Mouse (Mus musculus) embryonic facial prominence, embryonic 11.5 days (tissue): ENCODE results near the gene Cabcoco1. TPM values are rescaled to one million over a fixed set of nuclear protein-coding genes. Genes with fewer than 3 reads are reported as not detected.

Experiments
- ATAC-seq: fragments of 200-750 bp; cut with Nextera tagmentation; replicated peaks from 2 replicates; pipeline ENCODE4 v1.8.0; 2017; ENCODE audit warnings: low read depth; ENCODE audit not compliant: insufficient number of reproducible peaks, low FRiP score, low TSS enrichment
- DNase-seq: peaks from one replicate; pipeline ENCODE4 v3.0.0-alpha.2; 2015; ENCODE audit warnings: low spot score
- H3K27ac ChIP-seq: fragments of 300-500 bp; sonication (generic); replicated peaks from 2 replicates; pipeline ENCODE4 v1.5.1; 2014; ENCODE audit warnings: mild to moderate bottlenecking, low read depth, low read length, control low read depth
- H3K27me3 ChIP-seq: fragments of 300-500 bp; sonication (generic); 2 replicates; pipeline ENCODE4 v1.6.1; 2014; ENCODE audit warnings: mild to moderate bottlenecking, low read length, moderate library complexity, mixed read lengths; ENCODE audit not compliant: control insufficient read depth, insufficient read depth
- H3K36me3 ChIP-seq: fragments of 300-500 bp; sonication (generic); replicated peaks from 2 replicates; pipeline ENCODE4 v1.6.1; 2014; ENCODE audit warnings: low read depth, mild to moderate bottlenecking, low read length, moderate library complexity, mixed read lengths; ENCODE audit not compliant: control insufficient read depth, insufficient read depth
- H3K4me1 ChIP-seq: fragments of 300-500 bp; sonication (generic); 2 replicates; pipeline ENCODE4 v1.6.1; 2014; ENCODE audit warnings: low read length, mixed read lengths; ENCODE audit not compliant: control insufficient read depth, insufficient read depth
- H3K4me2 ChIP-seq: fragments of 300-500 bp; sonication (generic); 2 replicates; pipeline ENCODE4 v1.6.1; 2014; ENCODE audit warnings: low read depth, mild to moderate bottlenecking, control low read depth, low read length, moderate library complexity
- H3K4me3 ChIP-seq: fragments of 300-500 bp; sonication (generic); 2 replicates; pipeline ENCODE4 v1.5.1; 2014; ENCODE audit warnings: low read depth, low read length, control low read depth
- H3K9ac ChIP-seq: fragments of 300-500 bp; sonication (generic); replicated peaks from 2 replicates; pipeline ENCODE4 v1.6.1; 2014; ENCODE audit warnings: mild to moderate bottlenecking, control low read depth, low read length
- H3K9me3 ChIP-seq: fragments of 300-500 bp; sonication (generic); replicated peaks from 2 replicates; pipeline ENCODE4 v1.6.1; 2016; ENCODE audit warnings: mild to moderate bottlenecking, low read length, inconsistent platforms, mixed read lengths; ENCODE audit not compliant: control insufficient read depth
- WGBS: fragments of 180-500 bp; shearing (Covaris S2); extraction: QIAGEN DNeasy Blood & Tissue Kit; methylation state at CpG from one replicate; pipeline ENCODE4 v1.1.7; 2014; 5-methylcytosine and 5-hydroxymethylcytosine counted together
- polyA plus RNA-seq: library from polyadenylated mRNA; unstranded; fragments of >200 nt; fragmentation: Nextera tagmentation; extraction: Ambion mirVana; gene quantifications from 2 replicates; pipeline ENCODE4 v1.2.1, GENCODE M21; 2014

Cabcoco1 gene
- 0.32 and 0.42 TPM in 2 replicates for polyA plus RNA-seq

DNA sequence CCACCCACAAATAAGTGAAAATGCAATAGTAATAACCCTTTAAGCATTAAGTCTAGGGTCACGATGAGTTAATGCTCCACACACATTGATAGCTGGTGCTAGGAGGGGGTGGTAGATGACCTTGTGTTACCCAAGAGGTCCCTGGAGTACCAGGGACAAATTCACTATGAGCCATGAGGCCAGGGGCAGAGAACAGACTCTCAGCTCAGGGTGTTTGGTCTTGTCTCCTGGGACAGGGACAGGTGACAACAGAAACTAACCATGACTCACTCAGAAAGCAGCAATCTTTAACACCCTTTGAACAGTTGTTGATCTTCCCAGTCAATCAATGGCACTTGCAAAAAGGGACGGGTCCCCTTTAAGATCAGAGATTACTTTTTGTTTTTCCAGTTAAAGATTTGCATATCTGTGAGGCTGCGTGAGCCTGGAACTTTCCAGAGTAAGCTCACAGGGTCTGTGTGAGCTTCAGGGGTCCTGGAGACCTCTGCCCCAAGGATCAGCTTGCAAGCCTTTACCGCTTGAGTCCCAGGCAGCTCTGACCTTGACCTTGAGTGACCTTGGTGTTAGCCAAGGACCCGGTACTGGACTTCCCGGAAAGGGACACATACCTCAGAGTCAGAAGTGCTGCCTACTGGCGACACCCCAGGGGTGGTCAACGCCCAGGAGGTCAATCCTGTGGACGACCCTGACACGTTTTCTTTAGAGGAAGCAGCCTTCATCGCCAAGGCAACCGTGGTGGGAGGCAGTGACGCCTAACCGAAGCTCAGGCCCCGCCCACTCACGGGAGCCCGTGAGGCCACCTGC lies at the start of gene Cabcoco1:
Gene Cabcoco1 (minus strand): TSS at position 758 of the 804 bp plus-strand sequence.
- peaks cover 3% of the 10 kb centered on the region; the same call in 1 of the 2 replicates for H3K4me1 ChIP-seq
- WGBS, result 9% methylated on average over 17 of the region's 17 CpGs
- H3K27me3 ChIP-seq, result no peaks in the 10 kb centered on the region
- peak; percentile 58; the same call in 1 of the 2 replicates for ATAC-seq
- peak within 1 kb of the TSS; percentile 55 for H3K4me2 ChIP-seq
- no peaks in the 10 kb centered on the region for H3K9me3 ChIP-seq
- H3K4me3 ChIP-seq, result peak within 1 kb of the TSS; percentile 28
- no peak within 1 kb of the TSS for H3K9ac ChIP-seq
- H3K36me3 ChIP-seq, result no peaks in the 10 kb centered on the region
- H3K27ac ChIP-seq, result no peak within 1 kb of the TSS
- peak; percentile 75 for DNase-seq

DNA sequence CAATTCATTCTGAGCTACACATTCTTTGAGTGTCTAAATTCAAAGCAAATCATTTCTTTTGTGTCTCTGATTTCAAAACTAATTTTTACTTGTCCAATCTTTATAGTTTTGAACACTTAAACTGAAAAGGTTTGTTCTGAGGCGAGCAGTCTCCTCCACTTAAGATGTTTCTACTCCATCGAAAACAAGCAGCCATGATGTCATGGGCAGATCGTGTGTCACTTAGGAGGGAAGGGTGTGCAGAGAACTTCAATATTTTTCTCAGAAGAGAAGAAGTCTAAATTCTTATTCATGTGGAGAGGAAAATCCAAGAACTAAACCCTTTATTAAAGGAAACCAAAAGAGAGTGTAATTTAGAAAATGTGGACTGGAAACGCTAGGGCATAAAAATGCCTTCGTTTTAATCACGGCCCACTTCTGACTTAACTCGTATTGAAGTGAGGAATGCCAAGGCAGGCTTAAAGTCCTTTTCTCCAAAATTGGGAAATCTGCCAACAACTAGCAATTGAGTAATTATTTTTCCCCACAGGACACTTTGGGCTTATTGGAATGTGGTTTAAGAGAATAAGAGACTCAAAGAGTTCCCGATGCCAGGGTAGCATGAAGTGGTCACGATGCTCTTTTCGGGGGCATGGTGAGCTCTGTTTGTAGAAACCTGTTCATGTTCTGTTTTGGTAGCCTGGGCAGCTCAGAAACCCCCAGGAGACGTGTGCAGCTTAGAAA lies 48.0 kb upstream of the Cabcoco1 start:
- DNase-seq (peak; percentile 30), ATAC-seq (no peak)
- 72% methylated on average over 11 of the region's 11 CpGs for WGBS
- no peaks in the 10 kb centered on the region for H3K4me1 ChIP-seq
- H3K4me2 ChIP-seq, result no peak overlapping the region
- no peaks in the 10 kb centered on the region for H3K9me3 ChIP-seq
- H3K4me3 ChIP-seq, result no peak overlapping the region
- H3K9ac ChIP-seq, result no peak overlapping the region
- H3K36me3 ChIP-seq, result no peaks in the 10 kb centered on the region
- H3K27ac ChIP-seq, result no peak overlapping the region
- no peaks in the 10 kb centered on the region for H3K27me3 ChIP-seq

DNA sequence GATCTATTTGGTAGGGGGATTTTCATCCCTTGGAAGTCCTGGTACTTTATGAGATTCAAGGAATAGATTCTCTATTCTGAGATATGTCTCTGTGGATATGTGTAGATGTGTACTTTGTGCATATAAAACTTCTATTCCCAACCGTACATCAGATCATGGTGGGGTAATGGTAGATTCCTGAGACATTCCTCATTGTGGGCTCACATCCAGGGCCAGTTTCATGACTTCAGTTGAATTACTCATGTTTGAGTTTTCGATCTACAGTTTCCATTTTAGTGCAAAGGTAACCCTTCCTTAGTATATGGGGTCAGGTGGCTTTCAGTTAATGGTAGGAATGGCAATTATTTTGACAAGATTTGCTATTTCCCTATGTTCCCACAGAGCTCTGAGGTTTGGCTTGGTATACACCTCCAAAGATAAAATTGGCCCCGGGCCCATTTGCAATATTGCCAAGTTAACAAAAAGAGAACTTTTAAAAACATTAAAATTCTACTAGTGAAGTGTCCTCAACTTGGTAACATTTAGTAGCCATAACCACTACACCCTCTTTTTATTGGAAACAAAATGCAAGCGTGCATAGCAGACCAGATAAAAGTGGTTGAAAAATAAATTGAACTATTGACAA lies 45.8 kb upstream of the Cabcoco1 start:
- Histone ChIP-seq H3K4me2 (no peak overlapping the region), H3K4me3 (no peak overlapping the region), H3K9me3 (no peaks in the 10 kb centered on the region), H3K27me3 (no peaks in the 10 kb centered on the region), H3K9ac (no peak overlapping the region), H3K36me3 (no peaks in the 10 kb centered on the region), H3K27ac (no peak overlapping the region), H3K4me1 (no peaks in the 10 kb centered on the region)
- 88% methylated on average over 4 of the region's 4 CpGs for WGBS
- ATAC-seq, result no peak
- no peak for DNase-seq

DNA sequence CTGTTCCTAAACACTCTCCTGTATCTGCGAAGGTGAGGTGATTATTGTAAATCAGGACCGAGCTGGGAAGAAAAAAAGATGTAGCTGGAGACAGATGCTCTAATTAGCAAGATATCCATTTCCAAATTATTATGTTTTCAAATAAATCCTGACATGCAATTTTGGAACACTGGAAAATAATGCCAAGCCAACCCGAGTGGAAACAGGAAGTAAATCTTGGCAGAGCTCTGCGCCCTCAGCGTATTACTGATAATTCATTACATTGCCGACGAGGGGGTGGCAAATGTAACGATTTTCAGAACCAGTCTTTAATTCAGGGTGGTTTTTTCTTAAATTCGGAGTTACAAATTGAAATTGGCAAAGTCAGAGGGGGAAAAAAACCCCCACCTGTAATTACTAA lies 35.6 kb upstream of the Cabcoco1 start:
- 88% methylated on average over 9 of the region's 9 CpGs for WGBS
- Histone ChIP-seq H3K27ac (no peak overlapping the region), H3K4me1 (no peaks in the 10 kb centered on the region), H3K9ac (no peak overlapping the region), H3K4me2 (no peak overlapping the region), H3K4me3 (no peak overlapping the region), H3K36me3 (no peaks in the 10 kb centered on the region), H3K9me3 (no peaks in the 10 kb centered on the region), H3K27me3 (no peaks in the 10 kb centered on the region)
- DNase-seq (no peak), ATAC-seq (no peak)

DNA sequence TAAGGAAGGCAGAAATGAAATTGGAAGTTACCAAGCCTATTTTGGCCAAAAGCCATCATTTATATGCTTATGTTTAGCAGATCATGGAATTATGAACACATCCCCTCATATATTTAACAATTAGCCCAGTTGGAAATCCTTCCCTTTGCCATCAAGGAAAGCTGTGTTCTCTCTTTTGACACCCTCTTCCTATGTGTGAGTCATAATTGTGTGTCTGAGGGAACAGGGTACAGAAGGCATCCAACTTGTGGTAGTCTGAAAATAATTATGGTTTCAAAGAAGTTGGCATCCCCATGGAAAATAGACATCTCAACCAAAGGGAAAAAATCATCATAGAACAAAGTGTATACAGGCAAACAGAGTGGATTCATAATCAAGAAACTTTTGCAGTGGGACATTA lies 26.5 kb upstream of the Cabcoco1 start:
- Histone ChIP-seq H3K9ac (no peak overlapping the region), H3K36me3 (no peaks in the 10 kb centered on the region), H3K27ac (no peak overlapping the region), H3K9me3 (no peaks in the 10 kb centered on the region), H3K27me3 (no peaks in the 10 kb centered on the region), H3K4me3 (no peak overlapping the region), H3K4me1 (no peaks in the 10 kb centered on the region), H3K4me2 (no peak overlapping the region)
- DNase-seq (no peak), ATAC-seq (no peak)

DNA sequence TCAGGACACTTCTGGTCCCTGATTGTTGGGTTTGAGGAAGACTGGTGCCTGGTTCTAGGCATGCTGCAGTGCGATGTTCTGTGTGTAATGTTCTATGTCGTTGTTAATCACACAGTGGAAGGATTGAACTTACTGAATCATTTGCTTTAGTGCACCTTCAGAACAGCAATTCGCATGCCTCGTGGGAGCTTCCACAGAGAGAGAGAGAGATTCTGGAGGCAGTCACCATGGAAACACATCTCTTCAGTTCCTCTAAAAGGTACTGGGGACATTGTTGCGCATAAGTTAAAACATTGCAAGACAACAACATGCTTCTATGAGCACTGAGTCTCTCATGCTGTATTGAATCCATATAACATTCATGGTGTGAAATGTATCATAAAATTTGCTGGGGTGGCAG lies 20.6 kb upstream of the Cabcoco1 start:
- Histone ChIP-seq H3K9ac (no peak overlapping the region), H3K9me3 (no peaks in the 10 kb centered on the region), H3K36me3 (no peaks in the 10 kb centered on the region), H3K27me3 (no peaks in the 10 kb centered on the region), H3K4me3 (no peak overlapping the region), H3K4me2 (no peak overlapping the region), H3K27ac (no peak overlapping the region), H3K4me1 (no peaks in the 10 kb centered on the region)
- DNase-seq, result no peak
- no peak for ATAC-seq
- 86% methylated on average over 5 of the region's 5 CpGs for WGBS

DNA sequence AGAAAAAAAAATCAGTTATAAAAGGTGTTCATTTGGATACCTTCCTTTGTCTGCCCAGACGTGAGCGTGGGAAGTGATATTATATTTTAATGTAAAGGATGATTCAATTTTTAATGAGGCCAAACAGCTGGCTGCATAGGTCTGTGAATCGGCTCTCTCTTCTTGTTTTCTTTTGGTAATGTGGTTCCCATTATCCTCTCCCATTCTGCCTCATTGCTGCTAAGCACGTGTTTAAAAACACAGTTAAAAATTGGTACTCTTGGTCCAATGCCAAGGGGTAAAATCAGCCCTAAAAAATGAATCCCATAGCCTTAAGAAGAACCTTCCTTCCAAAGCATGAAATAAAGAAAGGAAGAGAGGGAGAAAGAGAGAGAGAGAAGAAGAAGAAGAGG lies 17.1 kb upstream of the Cabcoco1 start:
- H3K4me2 ChIP-seq, result no peak overlapping the region
- no peak overlapping the region for H3K27ac ChIP-seq
- H3K4me1 ChIP-seq, result no peaks in the 10 kb centered on the region
- WGBS, result 35% methylated on average over 4 of the region's 4 CpGs
- no peak overlapping the region for H3K9ac ChIP-seq
- ATAC-seq, result no peak
- H3K27me3 ChIP-seq, result no peaks in the 10 kb centered on the region
- H3K4me3 ChIP-seq, result no peak overlapping the region
- no peaks in the 10 kb centered on the region for H3K9me3 ChIP-seq
- DNase-seq, result peak; percentile 60
- no peaks in the 10 kb centered on the region for H3K36me3 ChIP-seq
